Mouse (Mus musculus): Measurements from ENCODE around the gene Ciart. TPM values are rescaled to one million over a fixed set of nuclear protein-coding genes. Genes with fewer than 3 reads are reported as not detected.

Gene Ciart
- total and polyA plus RNA-seq, 2 experiments, result 1.7 to 19.5 TPM

- Histone ChIP-seq H3K27me3 (ENCODE audit: control insufficient read depth, insufficient read depth, low read length) (no peaks in the 10 kb centered on the region), H3K36me3 (ENCODE audit: control insufficient read depth, insufficient read depth, low read length) (no peaks in the 10 kb centered on the region), H3K27ac (replicated peaks; ENCODE audit: insufficient read depth, low read depth, low read length) (peak within 1 kb of the TSS; percentile 95), H3K4me1 (ENCODE audit: control insufficient read depth, insufficient read depth, low read length) (peaks cover 23% of the 10 kb centered on the region), H3K4me3 (ENCODE audit: insufficient read depth, low read depth, low read length) (peak within 1 kb of the TSS; percentile 41), H3K79me2 (ENCODE audit: control insufficient read depth, insufficient read depth, low read length) (no peaks in the 10 kb centered on the region), H3K9ac (ENCODE audit: low read depth, low read length) (peak within 1 kb of the TSS; percentile 69)
- peak; percentile 62 for DNase-seq (ENCODE audit: extremely low read depth, low read depth, low spot score)
- 2% methylated on average over 15 of the region's 15 CpGs for WGBS
- TF ChIP-seq CTCF (IDR thresholded peaks at IDR 0.05; ENCODE audit: low read depth, low read length), result no peak
- TF ChIP-seq POLR2A (IDR thresholded peaks at IDR 0.05; ENCODE audit: extremely low read depth, insufficient read depth, low read length), result no peak
These were observed 22.5 kb upstream of the Ciart start, which contains the start of gene Car14 for GRCm38 (mm10) chr3:95904568-95904967. Gene Car14 (minus strand): TSS chr3:95904691.

DNA sequence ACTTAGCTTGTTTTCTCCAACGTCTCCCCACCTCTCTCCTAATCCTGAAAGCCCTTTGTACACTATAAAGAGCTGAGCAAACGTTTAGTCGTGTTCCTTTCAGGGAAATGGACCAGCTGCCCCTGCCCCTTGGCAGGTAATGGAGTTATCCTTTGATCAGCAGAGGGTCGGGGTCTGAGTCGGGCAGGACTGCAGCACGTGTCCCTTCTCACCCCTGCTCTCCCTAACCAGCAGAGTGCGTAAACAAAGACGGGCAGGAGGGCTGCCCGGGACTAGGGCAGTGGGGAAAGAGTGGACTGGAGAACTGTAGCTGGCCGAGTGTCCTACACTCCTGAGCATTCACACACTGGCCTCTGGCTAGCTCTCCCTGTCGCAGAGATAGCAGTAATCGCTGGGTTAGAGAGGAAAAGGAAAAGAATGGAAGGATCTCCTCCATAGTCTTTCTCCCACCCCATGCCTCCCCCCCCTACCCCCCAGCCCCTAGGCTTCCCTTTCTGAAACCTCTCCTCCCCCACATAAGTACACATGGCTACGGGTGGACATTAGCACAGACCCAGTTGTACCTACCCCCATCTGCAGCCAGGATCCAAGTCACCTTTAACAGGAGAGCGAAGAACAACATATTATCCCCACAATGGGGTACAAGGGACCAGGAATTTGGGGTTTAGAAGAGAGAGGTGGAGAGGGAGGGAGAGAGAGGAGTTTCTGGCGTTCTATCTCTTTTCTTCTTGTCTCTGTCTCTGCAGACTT lies 21.9 kb upstream of the Ciart start:
- no peaks in the 10 kb centered on the region for H3K27me3 ChIP-seq (ENCODE audit: control insufficient read depth, insufficient read depth, low read length)
- peaks cover 23% of the 10 kb centered on the region for H3K4me1 ChIP-seq (ENCODE audit: control insufficient read depth, insufficient read depth, low read length)
- WGBS, result 8% methylated on average over 15 of the region's 15 CpGs
- DNase-seq (ENCODE audit: extremely low read depth, low read depth, low spot score), result peak; percentile 92
- TF ChIP-seq POLR2A (IDR thresholded peaks at IDR 0.05; ENCODE audit: extremely low read depth, insufficient read depth, low read length) (no peak), CTCF (IDR thresholded peaks at IDR 0.05; ENCODE audit: low read depth, low read length) (no peak)
- peak overlapping the region; percentile 41 for H3K4me3 ChIP-seq (ENCODE audit: insufficient read depth, low read depth, low read length)
- H3K36me3 ChIP-seq (ENCODE audit: control insufficient read depth, insufficient read depth, low read length), result no peaks in the 10 kb centered on the region
- no peaks in the 10 kb centered on the region for H3K79me2 ChIP-seq (ENCODE audit: control insufficient read depth, insufficient read depth, low read length)
- peak overlapping the region; percentile 69 for H3K9ac ChIP-seq (ENCODE audit: low read depth, low read length)
- H3K27ac ChIP-seq (replicated peaks; ENCODE audit: insufficient read depth, low read depth, low read length), result peak overlapping the region; percentile 95

- no peak for TF ChIP-seq POLR2A (IDR thresholded peaks at IDR 0.05; ENCODE audit: extremely low read depth, insufficient read depth, low read length)
- TF ChIP-seq CTCF (IDR thresholded peaks at IDR 0.05; ENCODE audit: low read depth, low read length), result no peak
- H3K4me3 ChIP-seq (ENCODE audit: insufficient read depth, low read depth, low read length), result 0 out of 2 replicates have a peak overlapping the region, but pooled peaks have one; percentile 10
These were observed 20.6 kb upstream of the Ciart start for GRCm38 (mm10) chr3:95902643-95903042.

DNA sequence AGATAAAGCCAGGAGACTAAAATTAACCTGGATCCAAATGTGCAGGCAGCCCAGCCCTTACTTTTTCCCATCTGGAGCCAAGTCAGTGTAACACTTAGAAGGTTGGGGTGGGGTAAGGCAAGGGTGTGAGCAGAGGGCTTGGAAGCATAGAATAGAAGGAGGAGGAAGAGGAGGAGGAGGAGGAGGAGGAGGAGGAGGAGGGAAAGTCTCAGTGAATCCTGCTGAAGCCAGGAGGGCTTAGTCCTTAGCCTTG lies 20.2 kb upstream of the Ciart start:
- TF ChIP-seq POLR2A (IDR thresholded peaks at IDR 0.05; ENCODE audit: extremely low read depth, insufficient read depth, low read length), result no peak
- TF ChIP-seq CTCF (IDR thresholded peaks at IDR 0.05; ENCODE audit: low read depth, low read length), result no peak
- H3K36me3 ChIP-seq (ENCODE audit: control insufficient read depth, insufficient read depth, low read length), result no peaks in the 10 kb centered on the region
- peak overlapping the region; percentile 95 for H3K27ac ChIP-seq (replicated peaks; ENCODE audit: insufficient read depth, low read depth, low read length)
- no peak for DNase-seq (ENCODE audit: extremely low read depth, low read depth, low spot score)
- H3K4me1 ChIP-seq (ENCODE audit: control insufficient read depth, insufficient read depth, low read length), result peaks cover 23% of the 10 kb centered on the region
- H3K79me2 ChIP-seq (ENCODE audit: control insufficient read depth, insufficient read depth, low read length), result no peaks in the 10 kb centered on the region
- 0 out of 2 replicates have a peak overlapping the region, but pooled peaks have one; percentile 10 for H3K4me3 ChIP-seq (ENCODE audit: insufficient read depth, low read depth, low read length)
- H3K27me3 ChIP-seq (ENCODE audit: control insufficient read depth, insufficient read depth, low read length), result no peaks in the 10 kb centered on the region
- peak overlapping the region; percentile 58 for H3K9ac ChIP-seq (ENCODE audit: low read depth, low read length)

More at GRCm38 (mm10) chr3:95902643-95903042, 20.6 kb upstream of the Ciart start:
- peak overlapping the region; percentile 58 for H3K9ac ChIP-seq (ENCODE audit: low read depth, low read length)
- no peaks in the 10 kb centered on the region for H3K36me3 ChIP-seq (ENCODE audit: control insufficient read depth, insufficient read depth, low read length)
- DNase-seq (ENCODE audit: extremely low read depth, low read depth, low spot score), result peak; percentile 56
- no peaks in the 10 kb centered on the region for H3K79me2 ChIP-seq (ENCODE audit: control insufficient read depth, insufficient read depth, low read length)
- H3K27ac ChIP-seq (replicated peaks; ENCODE audit: insufficient read depth, low read depth, low read length), result peak overlapping the region; percentile 95
- H3K4me1 ChIP-seq (ENCODE audit: control insufficient read depth, insufficient read depth, low read length), result peaks cover 23% of the 10 kb centered on the region
- H3K27me3 ChIP-seq (ENCODE audit: control insufficient read depth, insufficient read depth, low read length), result no peaks in the 10 kb centered on the region
- 22% methylated on average over 6 of the region's 6 CpGs for WGBS

GRCm38 (mm10) chr3:95901616-95902372 lies 19.7 kb upstream of the Ciart start:
- H3K27ac ChIP-seq (replicated peaks; ENCODE audit: insufficient read depth, low read depth, low read length), result peak overlapping the region; percentile 95

More at GRCm38 (mm10) chr3:95901616-95902372, 19.7 kb upstream of the Ciart start:
- H3K79me2 ChIP-seq (ENCODE audit: control insufficient read depth, insufficient read depth, low read length), result no peaks in the 10 kb centered on the region
- peaks cover 23% of the 10 kb centered on the region for H3K4me1 ChIP-seq (ENCODE audit: control insufficient read depth, insufficient read depth, low read length)
- 19% methylated on average over 9 of the region's 9 CpGs for WGBS
- H3K36me3 ChIP-seq (ENCODE audit: control insufficient read depth, insufficient read depth, low read length), result no peaks in the 10 kb centered on the region
- no peak overlapping the region for H3K4me3 ChIP-seq (ENCODE audit: insufficient read depth, low read depth, low read length)
- TF ChIP-seq POLR2A (IDR thresholded peaks at IDR 0.05; ENCODE audit: extremely low read depth, insufficient read depth, low read length), result no peak
- no peak for TF ChIP-seq CTCF (IDR thresholded peaks at IDR 0.05; ENCODE audit: low read depth, low read length)
- DNase-seq (ENCODE audit: extremely low read depth, low read depth, low spot score), result peak; percentile 93
- no peaks in the 10 kb centered on the region for H3K27me3 ChIP-seq (ENCODE audit: control insufficient read depth, insufficient read depth, low read length)
- peak overlapping the region; percentile 10 for H3K9ac ChIP-seq (ENCODE audit: low read depth, low read length)

Data from liver, adult 2 months (tissue).